Mouse (Mus musculus) left cerebral cortex, adult 11 months (tissue): ENCODE measurements around the gene Traf3.

Source experiments
- DNase-seq: peaks from one replicate; pipeline ENCODE4 v3.0.0; 2022; ENCODE audit warnings: low spot score

Gene Traf3

DNA sequence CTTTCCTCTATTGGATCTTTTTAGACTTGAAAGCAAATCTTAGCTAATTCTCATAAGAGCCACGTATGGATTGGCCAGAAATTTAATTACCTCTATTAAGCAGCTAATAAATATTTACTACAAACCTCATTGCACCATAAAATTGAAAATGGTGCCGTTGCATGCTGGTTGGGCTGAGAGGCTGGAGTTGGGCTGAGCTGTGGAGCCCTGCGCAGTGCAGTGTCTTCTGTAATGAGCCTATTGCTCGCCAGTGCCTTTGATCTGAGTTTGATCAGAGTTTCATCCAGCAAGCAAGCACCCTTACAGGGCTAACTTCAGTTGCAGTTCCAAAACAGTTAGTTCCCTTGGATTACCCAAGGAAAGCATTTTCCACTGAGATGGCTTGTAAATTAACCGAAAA lies 12.2 kb upstream of the Traf3 start:
- no peak for DNase-seq

DNA sequence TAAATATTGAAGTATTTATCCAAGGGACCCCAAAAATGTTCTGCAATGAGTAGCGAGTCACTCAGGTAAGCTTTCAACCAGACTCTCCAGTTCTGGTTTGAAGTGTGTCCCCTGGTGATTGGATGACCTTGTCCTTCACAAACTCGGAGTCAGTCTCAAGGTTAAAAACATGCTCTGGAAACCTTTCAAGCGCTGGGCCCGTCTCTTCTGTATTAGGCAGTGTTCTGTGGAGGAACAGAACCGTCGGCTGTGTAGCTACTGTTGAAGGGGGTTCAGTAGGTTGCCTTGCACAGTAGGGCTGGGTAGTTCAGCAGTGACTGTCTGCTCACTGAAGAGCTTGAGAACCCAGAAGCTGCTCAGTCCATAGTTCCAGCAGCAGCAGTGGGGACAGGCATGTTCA lies 11.5 kb upstream of the Traf3 start:
- no peak for DNase-seq

DNA sequence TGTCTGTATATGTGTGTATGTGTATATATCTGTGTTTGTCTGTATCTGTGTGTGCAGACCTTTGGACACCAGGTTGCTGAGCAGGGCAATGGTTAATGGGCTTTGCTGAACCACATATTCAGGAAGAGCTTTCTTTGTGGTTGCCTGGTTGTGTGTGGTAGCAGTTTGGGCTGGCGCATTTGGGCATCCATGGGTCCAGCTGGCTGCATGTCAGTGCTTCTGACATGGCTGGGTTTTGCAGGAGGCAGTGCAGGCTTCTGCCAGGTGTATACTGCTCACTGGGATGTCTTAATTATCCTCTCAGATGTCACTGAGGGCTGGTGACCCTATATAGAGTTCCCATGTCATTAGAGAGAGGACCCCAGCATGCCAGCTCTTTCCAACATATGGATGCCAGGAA lies 10.4 kb upstream of the Traf3 start:
- DNase-seq = no peak

DNA sequence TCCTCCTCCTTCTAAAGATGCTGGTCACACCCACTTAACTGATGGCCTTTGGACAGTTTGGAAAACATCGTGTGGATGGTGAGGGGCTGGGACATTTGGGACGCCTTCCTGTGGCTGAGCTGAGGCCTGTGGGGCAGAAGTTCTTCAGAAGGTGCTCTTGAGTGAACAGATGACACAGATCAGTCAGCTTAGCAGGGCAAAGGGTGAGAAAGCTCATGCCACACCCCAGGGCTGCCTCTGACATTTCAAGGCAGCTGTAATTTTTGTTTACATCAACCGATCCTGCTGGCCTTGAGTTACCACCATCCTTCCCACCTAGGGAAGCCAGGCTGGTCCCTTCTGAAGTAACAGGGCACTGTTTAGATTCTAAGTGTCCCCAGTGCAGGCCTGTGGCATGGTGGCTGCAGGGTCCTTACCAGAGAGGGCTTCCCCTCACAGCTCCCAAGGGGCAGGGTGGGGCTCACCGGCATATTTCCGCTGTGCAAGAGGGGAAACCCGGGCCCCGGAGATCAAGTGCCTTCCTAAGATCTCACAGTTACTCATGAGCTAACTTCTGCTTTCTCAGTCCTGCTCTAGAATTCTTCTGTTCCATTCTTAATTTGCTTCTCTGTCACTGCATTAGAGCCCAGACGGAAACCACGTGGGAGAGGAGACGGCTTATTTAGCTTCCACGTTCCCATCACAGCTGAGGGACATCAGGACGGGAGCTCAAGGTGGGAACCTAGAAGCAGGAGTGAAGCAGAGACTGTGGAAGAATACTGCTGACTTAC lies 6.3 kb upstream of the Traf3 start:
- DNase-seq = no peak

DNA sequence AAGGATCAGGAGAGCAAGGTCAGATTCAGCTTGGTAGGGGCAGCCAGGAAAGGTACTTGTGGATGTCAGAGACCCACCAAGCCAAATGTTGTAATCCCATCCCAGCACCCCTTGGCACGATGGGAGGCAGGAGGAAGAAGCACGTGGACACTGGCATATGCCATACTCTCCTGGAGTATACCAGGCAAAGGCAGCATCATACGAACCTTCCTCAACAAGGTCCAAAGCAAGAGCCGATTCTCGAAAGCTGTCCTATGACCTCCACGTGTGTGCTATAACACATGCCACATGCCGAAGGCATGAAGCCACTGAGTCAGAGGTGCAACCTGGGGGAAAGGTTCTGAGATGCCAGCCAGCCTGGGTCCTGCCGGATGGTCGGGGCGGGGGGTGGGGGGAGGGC lies 5.3 kb upstream of the Traf3 start:
- DNase-seq = no peak

DNA sequence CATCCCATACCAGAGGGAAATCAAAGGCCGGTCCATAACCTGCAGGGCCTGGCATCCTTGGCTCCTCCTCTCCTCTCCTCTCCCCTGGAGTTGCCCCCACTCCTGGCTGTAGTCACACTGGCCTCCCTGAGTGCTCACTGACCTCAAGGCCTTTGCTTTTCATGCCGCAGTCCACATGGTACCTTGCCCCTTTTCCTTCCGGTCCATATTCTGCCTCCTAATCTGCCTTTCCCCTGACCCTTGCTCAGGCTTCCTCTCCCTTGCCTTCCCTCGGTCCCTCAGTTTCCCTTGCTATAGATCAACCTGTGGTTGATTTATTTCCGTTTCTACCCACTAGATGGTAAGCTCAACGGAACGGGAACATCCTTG lies 4.2 kb upstream of the Traf3 start:
- DNase-seq = no peak

DNA sequence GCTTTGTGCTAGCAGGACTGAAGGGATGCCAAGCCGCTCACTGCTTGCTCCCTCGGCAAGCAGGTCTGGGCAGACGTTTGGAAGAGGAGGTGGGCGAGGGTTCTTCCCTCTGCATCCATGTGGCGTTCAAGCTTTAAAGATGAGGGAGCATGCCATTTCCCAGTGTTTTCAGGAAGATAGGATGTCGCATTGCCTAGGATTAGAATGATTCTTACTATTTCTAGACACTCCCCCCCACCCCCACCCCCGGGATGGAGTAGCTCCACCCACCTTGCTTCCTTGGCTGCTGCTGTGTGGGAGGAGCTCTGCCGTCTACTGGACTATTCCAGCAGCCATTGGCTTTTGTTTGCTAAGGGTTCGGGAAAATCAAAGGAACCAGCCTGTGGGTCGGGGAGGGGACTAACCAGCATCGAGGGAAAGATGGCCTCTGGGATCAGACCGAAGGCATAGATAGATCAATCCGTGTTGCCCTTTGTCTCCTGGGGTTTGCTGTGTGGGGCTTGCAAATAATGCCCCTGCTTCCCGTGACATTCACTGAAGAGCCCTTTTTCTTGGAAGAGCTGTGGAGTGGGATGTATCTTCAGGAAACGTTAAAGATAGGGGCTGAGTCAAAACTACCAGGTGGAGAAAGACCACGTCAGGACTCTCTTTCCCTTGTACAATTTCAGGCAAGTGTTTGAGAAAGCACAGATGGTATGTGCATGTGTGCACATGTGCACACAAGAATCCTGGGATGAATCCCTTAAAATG lies 3.7 kb upstream of the Traf3 start:
- DNase-seq = no peak

DNA sequence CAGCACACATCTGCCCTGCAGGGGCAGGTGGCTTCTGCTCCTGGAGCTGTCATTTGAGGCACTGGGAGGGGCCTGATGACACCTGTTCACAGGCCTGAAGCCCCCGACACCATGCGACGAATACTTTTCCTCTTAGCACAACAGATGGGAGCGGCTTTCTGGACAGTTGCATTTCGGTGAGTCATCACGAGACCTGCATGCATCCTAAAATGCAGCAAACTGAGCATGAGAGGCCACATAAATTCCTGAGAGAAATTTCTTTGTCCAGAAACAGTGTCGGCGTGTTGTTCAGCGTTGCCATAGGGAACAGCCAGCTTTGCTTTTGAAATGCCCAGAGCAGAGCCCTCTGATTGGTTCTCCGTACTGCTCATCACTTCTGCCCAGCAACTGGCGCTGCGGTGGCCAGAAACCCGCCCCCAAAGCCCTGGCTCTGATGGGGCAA lies 1.8 kb upstream of the Traf3 start:
- peak; percentile 85 for DNase-seq

DNA sequence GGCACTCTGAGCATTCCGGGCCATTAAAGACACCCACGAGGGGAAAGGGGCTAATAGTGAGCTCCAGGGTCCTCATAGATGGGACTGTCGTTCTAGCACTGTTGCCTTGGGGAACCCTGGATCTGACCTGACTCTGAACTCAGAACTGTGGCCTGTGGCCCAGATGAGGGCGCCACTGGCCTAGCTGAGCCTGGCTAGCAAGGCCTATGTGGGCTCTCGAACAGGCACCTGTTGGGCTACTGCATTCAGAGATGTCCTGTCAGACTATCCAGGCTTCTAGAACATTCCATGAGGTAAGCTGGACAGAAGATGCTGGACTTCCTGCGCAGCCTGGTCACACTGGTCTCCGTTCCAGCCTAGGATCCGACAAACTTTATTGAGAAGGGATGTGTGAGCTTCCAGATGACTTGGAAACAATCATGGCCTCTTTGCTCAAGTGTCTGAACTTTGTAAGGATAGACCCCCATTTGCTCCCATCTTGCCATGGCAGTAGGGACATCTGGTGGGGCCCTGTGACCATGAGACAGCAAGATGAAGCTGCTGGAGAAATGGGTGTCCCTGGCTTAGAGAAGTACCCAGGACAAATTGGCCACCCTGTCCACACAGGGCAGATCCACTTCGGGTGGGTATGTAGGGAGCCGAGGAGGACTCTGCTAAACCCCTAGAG lies 891 bp upstream of the Traf3 start:
- no peak for DNase-seq

DNA sequence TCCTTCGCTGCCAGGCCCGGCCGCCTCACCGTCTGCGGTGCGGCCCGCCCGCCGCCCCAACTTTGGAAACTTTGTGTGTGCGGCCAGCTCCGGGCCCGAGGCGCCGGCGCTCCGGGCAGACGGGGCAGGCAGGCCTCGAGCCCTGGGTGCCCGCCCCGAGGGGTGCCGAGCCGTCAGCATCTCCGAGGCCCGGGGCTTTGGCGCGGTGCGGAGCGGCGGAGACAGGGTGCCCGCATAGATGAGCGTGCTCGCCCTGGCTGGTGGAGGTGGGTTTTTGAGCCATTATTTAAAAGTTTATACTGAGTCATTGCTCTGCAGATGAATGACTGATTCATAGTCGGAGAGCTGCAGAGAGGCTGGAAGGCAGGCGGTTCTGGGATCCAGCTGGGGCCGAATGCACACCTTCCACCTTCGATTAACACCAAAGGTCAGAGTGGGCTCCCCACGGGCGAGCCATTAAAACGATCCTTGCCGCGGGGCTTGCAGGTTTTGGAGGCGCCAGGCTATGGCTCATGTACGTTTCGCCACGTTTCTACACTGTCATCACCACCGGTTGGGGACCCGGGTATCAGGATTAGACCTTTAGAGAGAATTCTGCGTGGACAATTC lies 615 bp downstream of the Traf3 start:
- DNase-seq = no peak

DNA sequence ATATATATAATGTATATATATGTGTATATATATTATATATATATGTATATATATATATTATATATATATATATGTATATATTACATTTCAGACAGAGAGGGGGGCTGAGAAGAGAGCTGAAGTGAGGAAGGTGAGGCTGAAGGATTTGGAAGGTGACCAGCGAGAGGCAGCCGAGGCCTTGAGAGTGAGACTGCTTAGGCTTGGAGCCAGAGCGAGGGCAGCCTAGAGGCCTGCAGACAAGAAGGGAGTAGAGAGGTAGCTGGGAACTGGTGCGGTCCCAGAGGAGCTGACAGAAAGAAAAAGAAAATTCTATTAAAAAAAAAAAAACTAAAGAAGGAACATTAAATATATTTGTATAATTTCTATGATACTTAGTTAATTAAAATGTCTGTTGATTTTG lies 2.7 kb downstream of the Traf3 start:
- DNase-seq = no peak

DNA sequence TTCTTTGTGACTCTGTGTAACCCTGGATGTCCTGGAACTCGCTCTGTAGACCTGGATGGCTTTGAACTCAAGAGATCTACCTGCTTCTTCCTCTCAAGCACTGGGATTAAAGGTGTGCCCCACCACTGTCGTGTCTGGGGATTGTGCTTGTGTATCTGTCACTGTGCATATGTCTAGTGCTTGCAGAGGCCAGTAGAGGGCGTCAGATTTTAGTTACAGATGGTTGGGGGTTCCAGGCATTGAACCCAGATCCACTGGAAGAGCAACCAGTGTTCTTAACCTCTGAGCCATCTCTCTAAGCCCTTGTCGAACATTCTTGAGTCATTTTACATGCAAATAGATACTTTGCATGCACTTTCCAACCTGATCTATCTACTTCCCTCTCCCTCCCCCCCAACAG lies 12.6 kb downstream of the Traf3 start:
- no peak for DNase-seq

DNA sequence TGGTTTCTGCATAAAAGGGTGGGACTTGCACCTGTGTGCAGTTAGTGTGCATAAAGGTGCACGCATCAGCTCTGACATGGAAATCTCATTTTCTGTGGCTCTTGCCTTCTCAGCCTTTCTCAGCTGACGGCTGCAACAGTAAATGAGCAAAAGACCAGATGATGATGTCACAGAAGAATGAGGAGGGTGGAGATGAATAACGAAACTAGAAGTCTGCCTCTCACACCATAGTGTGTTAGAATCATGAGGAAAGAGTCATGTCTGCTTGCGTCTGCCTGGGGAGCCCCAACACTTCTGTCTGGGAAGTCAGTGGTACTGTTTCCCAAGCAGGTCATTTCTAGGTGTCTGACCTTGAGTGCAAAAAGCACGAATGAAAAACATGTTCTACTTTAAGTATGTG lies 15.7 kb downstream of the Traf3 start:
- DNase-seq = no peak

DNA sequence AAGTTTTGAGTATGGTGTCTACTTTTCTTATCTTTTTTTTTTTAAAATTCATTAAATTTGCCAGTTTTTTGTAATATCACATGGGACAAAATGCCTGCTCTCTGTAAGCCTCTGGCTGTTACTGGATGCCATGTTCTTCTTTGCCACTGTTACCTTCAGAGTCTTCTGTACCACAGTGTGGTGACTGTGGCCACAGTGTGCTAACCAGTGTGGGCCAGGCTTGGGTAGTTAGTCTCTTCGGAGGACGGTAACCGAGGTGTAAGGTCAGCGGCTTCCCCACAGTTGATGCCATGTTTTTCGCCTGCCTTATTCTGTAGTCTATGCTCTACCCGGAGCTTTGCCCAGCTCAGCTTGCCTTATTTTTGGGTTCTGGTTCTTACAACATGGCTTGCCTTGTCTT lies 16.2 kb downstream of the Traf3 start:
- DNase-seq = no peak

DNA sequence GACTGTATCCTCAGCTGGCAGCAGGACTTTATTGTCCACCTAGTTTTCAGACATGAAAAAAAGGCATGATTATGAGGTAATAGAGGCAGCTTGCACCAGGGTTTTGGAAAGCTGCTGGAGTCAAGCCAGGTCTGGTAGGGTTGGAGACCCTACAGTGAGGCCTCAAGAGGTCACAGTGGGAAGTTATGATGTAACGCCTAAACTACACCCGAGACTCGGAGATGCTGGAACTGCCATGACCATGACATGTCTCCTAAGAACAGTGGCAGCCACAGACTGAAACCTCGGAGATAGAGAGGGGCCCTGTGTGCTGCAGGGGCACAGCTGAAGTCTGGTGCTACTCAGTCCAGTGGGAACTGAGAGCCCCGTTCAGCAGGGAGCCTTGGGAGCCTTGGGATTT lies 18.3 kb downstream of the Traf3 start, which contains the start of gene 4930595D18Rik:
Gene 4930595D18Rik (minus strand): TSS at position 16 of the 400 bp plus-strand sequence.
- DNase-seq = no peak

DNA sequence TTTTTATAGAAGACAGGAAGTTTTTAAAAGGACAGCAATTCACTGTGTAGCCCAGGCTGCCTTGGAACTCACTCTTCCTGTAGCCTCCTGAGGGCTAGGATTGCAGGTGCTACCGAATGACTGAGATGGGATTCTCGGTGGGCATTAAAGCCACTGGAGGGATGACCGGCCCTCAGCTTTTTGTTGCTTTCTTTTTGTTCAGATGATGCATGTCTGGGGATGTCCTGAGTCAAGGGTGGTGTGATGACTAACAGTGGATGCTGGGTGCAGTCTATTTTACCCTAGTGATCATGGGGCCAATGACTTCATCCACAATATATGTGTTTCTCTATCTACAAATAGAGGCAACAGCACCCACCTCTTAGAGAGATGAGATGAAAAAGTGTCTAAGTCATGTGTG lies 20.8 kb downstream of the Traf3 start:
- no peak for DNase-seq

DNA sequence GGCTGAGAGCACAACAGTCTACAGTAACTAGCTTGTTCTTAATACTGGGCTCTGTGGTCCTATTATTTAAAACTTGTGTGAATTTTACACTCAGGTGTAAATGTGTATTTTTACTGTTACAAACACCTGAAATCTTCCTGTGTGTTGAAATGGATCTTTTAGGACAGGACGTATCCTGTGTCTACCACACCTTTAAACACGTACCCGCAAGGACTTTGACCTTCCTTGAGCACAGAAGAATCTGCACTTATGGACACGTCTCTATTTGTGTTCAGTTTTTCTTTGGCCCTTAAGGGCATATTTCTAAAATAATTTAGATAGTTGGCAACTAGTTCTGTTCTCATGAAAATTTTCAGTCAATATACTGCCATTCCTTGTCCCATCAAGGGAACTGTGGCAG lies 22.1 kb downstream of the Traf3 start:
- DNase-seq = no peak

DNA sequence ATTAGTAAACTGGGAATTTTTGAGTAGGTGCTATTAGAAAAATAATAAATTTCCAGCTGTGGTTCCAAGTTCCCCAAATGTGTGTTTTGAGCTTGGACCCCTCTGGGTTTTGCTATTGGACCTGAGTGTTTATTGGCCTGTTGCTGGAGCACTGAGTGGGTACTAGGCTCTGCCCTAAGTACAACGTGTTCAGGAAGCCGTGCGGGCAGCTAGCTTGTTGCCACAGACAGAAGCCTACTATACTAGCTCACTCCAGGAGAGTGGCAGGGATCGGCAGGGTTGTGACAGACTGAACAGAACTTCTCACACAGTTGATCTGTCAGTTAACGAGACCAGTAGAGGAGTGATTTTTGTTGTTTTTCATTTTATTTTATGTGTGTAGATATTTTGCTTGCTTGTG lies 24.2 kb downstream of the Traf3 start:
- no peak for DNase-seq

DNA sequence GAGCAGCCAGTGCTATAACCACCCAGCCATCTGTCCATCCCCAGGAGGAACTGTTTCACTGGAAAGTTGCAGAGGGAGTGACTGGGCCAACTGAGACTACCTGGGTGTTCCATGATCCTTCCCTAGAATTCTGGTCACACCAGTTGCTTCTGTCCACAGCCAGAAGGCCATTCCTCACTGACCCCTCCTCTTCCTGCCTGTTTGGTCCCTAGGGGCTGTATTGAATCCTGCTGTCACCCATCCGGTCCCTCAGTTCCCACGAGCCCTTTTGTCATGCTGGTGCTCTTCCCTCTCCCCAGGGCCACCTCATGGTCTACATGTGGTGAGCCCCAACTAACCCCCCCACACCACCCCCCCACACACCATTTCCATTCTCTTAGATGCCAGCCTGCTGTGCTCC lies 24.7 kb downstream of the Traf3 start:
- DNase-seq = no peak

DNA sequence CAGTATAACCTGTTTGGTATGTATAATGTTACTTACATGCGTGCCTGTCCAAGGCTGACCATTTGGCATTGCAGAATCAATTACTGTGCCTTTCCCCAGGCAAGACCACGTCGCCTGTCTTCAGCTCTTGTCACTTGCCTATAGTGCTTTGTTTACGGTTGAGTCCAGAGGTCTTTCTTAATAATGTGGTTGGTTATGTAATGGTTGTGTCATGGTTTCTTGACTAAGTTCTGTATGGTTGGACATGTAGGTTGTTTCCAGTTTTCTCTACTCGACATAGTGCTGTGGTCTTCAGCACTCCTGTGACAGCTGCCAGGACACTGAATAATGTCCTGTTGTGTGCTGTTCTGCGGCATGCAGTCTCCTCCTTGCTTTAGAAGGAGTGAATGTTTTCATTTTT lies 26.6 kb downstream of the Traf3 start:
- no peak for DNase-seq

DNA sequence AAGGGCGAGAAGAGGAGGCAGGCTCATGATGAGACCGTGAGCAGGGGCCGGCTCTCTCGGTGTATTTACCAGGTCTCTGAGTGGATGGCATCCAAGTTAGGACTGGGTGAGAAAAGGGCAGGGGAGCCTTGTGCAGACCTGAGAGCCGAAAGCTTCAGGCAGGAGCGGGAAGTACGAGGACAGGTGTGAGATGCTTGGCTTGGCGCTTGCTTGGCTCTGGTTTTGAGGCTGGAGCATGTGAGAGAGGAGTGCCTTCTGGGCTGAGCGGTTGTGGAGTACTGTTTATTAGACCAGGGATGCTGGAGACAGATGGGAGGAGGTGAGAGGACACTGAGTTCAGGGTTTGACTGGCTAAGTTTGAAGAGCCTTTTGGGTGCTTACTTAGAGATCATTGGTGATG lies 27.2 kb downstream of the Traf3 start:
- DNase-seq = no peak

DNA sequence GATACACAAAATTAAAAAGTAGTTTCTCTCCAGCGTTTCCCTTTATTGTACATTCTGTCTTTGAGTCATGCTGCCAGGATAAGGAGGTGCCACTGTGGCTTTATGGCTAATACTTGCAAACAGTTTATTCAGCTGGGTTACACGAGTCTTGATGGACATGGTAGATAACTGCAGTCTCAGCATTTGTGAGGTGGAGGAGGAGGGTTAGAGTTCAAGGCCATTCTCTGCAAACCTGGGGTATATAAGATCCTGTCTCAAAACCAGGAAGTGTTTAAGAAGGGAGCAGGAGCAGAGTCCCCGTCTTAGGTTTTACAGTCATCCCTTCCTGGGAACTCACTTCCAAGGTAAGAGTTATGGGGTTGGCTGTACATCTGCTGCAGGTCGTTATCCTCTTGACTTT lies 30.4 kb downstream of the Traf3 start:
- no peak for DNase-seq

DNA sequence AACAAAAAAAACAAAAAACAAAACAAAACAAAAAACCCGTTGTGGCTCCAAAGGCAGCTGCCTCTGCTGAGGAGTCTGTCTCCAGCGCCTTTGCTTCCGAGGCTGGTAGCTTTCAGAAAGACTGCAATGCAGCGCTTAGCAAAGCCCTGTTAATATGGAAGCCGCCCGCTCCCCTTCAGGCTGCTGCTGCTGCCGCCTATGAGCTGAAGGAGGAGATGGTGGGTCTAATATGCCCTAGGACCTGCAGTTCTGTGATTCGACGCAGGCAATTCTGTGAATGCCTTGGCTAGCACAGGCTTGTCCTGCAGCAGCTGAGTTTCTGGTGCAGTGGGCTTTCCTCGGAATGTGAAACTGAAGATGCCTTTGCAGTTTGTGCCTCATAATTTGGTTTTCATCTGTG lies 36.9 kb downstream of the Traf3 start:
- no peak for DNase-seq
